Mouse (Mus musculus) ES-Bruce4 (cell line): ENCODE measurements around the gene Fam207a.

Source experiments
- CTCF ChIP-seq: IDR thresholded peaks from one replicate; pipeline ENCODE4 v1.8.1; 2011; ENCODE audit warnings: low read depth, low read length
- EP300 ChIP-seq: IDR thresholded peaks from 2 replicates; pipeline ENCODE4 v1.6.1; 2011; ENCODE audit warnings: low read depth, low read length; ENCODE audit not compliant: insufficient read depth

- TF ChIP-seq EP300 (no peak), CTCF (no peak)
Measured at GRCm38 (mm10) chr10:77544916-77545315, 29.3 kb upstream of the Fam207a start.
